Mouse (Mus musculus) layer of hippocampus, postnatal 25 days (tissue): ENCODE measurements at regions not wholly inside any gene's neighbourhood (a gene's known extent, or its start where the extent isn't known, plus 50 kb on each side); places are given as distances from the start of the nearest gene placed in this dataset.

Source experiments
- DNase-seq, 2 experiments: peaks; one replicate each; pipeline ENCODE4 v3.0.0; 2022; ENCODE audit warnings: mixed read lengths in 2 of 2, low spot score in 1 of 2; ENCODE audit errors: extremely low spot score in 1 of 2

DNA sequence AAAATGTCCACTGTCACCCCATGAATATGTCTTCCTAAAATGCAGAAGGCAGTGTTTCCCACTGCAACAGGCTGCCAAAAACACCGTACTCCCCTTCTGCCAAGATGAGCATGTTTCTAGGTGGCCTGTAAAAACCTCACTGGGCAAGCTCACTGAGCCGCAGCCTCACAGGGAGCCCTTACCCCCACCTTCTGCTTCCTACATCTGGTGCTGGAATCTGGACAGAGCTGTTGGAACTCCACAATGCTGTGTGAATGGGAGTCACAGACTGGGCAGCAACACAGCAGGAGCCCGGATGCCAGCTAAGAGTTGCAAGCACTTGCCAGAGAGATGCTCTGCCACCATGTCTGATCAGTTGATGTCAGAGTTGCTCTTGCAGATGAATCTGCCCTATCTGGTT, 230.6 kb downstream of the Cbln4 start:
- DNase-seq = no peak

DNA sequence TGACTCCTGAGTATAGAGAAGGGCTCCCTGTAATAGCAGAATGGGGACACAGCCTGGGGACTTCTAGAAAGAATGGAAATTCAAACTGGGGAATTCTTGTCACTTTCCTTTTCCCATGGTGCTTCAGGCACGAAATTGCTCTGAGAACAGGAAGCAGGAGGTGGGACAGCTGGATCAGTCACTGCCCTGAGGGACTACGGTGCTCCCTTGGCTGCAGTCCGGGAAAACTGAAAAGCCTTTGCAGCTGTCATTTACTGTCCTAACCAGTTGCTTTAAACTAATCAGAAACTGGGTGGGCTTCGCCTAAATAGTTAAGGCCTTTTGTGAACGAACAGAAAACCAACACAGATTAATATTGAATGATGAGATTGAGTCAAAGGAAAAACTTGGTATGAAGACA, 237.9 kb downstream of the Cbln4 start:
- DNase-seq = no peak

DNA sequence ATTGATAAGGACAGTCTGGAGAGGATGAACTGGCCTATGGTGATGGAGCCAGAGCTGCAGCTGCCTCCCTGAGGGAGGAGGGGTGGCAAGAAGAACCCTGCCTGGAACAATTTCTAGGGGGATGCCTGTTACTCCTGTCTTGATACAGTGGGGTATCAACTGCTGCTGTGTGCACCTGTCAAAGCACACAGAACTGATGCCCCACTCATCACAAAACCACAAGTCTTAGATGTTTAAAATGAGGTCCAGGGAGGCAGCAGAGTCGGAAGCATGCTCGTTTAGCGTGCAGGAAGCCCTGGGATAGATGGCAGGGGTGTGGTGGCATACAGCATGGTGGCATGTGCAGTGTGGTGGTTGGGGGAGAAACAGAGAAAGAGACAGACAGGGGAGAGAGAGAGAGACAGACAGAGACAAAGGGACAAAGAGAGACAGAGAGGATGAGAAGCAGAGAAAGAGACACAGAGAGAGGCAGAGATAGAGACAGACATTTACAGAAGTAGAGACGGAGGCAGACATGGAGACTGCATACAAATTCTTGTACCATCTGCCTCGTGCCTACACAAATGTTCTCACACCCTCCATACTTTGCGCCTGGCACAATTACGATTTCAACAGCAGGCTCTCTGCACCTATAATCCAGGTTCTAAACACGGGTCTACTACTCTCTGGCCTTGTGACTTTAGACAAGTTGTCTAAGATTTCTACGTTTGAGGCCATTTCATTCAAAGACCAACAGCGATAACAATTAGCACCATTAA, 242.6 kb downstream of the Cbln4 start:
- no peak for DNase-seq

DNA sequence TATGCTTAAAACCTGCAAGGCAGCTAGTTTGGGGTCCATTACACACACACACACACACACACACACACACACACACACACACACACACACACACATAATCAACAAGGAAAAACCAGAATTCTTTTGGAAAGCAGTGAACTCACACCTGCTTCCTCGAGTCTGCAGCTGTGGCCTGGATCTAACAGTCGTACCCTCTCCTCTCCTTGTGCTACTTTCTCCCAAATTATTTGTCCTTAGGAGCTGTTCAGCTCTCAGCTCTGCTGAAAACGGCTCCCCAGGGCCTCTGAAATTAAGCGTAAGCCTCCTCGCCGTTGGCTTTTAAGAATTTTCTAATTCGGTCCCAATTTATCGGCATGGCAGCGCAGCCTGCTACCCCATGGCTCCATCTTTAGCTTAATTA, 243.9 kb downstream of the Cbln4 start:
- DNase-seq = no peak

DNA sequence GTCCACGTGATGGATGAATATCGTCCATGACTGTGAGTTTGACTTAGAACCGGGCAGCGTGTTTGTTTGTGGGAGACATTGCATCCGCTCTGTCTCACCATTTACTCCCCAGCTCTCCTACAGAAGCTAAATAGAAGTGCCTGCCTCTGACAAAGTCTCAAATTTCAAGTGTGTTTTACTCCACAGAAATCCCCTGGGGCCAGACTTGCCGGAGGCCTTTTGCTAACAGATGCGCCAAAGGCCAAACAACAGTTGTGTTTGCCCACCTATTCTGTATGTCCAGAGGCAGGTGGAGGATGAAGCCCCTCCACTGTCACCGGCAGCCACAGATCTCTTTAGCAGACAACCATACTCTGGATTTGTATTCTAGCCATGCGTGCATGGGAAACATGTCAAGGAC, 252.6 kb downstream of the Cbln4 start:
- DNase-seq = no peak

DNA sequence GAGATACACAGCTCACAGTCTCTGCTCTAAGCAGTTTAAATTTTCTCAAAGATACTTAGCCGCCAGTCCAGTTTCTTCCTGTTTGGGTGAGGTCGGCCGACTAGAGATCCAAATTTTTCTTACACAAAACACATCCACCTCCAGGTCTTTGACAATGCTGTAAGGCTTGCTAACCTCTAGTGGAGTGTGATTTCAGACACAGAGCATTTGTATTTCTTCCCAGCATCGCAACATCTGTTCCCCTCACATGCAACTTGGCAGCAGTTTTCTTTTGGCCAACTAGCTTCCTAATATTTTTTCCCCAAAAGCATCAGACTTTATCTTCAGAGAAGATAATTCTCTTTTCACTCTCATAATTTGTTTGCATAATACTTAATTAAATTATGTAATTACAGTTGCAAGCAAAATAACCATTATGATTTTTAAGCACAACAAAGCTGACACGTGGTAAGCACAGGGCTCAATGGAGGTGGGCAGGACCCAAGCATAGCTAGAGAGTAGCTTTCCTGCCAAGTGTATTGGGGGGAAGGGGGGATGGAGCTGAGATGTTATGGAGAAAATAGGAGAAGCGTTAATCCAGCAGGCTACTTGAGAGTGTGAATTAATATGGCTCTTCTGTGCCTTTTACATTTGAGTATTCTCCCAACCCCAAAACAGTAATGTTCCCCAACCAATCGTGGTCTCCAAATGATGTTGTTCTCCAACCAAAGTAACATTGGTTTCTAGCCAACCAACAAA, 276.9 kb downstream of the Cbln4 start:
- no peak for DNase-seq

DNA sequence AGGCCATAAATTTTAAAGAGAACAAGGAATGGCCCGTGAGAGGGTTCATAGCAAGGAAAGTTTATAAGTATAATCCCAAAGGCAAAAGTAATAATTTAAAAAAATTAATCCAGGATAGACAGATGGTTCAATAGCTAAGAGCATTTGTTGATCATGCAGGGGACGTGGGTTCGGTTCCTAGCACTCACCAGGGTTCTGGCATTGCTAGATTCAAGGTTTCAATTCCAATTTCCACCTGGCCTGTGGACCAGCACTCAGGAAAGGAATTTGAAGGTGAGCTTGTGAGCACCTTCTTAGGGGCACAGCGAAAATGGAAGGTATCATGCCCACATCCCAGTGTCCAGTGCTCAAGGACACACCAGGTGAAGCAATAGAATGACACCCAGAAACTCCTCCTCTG, 278.2 kb downstream of the Cbln4 start:
- no peak for DNase-seq

DNA sequence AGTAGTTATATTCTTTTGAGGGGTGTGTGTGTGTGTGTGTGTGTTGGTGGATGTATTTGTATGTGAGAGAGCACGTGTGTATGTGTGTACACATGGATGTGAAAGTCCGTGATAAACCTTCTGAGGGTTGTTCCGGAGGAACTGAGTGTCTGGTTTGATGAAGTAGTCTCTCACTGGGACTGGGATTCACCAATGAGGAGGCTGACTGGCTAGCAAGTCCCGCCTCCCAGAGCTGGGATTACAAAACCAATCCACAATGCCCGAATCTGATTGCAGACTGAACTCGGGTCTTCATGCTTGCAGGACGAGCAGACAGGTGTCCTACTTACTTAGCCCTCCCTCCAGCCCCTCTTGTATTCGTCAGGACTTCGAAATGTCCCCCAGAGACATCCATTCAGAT, 289.8 kb downstream of the Cbln4 start:
- no peak for DNase-seq

DNA sequence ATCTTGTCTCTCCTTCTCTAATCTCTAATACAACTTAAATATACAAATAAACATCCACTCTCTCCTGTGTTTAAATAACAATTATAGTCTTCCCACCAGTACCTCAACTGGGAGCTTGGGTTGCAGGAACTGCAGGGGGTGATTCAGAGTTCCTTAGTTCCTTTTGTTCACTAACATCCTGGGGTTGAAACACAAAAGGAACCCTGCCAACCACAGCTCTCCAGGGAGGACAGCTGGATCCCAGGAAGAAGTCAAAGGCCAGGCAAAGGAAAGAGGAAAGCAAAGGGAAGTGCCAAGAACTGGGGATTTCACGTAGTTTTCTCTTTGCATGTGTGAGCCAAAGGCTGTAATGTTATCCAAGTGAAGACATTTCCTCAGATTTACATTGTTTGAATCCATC, 296.1 kb downstream of the Cbln4 start:
- DNase-seq = no peak

DNA sequence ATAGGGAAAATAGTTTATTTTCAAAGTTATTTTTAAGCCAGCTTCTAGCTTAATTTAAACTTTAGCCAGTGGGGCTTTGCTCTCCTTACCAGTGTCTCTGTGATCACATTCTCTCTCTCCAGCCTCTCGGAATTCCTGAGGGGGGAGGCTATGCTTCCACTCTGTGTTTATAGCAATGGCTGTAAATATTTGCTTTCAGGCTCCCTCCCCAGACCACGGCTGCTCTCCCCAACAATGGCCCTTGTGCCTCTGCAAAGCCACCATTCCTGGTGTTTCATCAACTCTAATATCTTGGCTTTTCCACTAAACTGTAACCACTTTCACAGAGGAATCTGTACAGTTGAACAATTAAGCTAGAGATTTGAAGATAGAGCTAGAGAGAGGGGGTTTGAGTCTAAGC, 300.2 kb downstream of the Cbln4 start:
- no peak for DNase-seq

DNA sequence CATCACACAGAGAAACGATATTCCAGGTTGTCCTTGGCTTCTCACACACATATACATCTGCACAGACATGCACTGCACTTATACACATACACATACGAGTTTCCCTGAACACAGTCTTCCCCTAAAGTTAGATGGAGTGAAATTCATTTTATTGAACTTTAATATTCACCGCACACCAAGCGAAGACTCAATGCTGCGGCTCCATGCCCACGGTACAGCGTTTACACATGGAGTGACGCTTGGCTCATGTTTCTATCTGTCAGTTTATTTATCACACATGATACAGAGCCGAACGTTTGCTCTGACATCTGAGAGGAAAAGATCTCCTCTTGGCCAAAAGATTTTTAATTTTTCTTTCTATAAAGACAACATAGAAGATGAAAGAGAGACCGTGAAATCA, 300.6 kb downstream of the Cbln4 start:
- no peak for DNase-seq

DNA sequence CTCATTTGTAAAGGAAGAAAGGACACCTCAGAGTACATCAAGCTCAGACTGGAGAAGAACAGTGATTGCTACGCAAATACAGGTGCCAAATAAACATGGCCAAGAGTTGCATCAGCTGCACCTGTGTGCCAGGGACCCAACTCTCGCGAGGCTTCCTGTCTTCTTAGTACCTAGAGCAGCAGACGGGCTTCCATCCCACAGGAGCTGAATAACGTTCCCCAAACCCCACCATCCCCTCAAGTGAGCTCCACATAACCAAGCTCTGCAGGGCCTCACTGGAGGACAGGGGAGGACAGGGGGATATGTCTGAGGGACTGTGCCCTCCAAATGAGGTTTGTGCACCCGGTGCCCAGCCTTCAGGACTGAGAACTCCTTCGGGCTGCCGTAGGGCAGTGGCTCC, 305.5 kb downstream of the Cbln4 start:
- DNase-seq = no peak

DNA sequence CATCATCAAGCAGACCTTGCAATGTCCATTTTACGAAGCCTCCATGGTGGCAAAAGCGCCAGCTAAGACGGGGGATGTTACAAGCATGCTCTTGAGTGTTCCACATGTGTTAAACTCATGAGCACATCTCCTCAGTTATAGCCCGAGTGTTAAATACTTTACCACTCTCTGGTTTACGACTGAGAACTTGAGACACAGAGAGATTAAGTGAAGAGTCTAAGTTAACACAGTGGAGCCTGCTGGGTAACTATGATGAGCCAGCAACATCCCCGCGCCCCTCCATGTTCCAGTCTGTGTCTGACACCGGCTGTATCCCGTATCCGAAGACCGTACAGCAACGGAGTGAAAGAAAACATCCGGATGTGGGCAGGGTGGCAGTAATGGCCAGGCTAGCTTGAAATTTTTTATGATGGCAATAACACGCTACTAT, 308.2 kb downstream of the Cbln4 start:
- no peak for DNase-seq

DNA sequence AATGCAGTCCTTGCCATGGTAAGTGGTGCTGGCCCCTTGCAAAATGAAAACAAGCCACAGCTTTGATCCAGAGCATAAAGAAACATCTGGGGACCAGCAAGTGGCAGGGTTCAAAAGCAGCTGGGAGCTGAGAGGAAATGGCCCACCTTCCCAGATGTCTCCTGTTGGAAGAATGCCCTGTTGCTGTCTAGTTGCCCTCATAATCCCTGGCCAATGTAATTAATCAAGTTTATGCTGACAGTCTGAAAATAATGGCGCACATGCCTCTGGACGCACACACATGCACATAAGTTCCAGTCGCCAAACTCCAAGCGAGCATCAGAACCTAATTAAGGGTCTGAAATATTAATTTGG, 308.7 kb downstream of the Cbln4 start:
- no peak for DNase-seq

DNA sequence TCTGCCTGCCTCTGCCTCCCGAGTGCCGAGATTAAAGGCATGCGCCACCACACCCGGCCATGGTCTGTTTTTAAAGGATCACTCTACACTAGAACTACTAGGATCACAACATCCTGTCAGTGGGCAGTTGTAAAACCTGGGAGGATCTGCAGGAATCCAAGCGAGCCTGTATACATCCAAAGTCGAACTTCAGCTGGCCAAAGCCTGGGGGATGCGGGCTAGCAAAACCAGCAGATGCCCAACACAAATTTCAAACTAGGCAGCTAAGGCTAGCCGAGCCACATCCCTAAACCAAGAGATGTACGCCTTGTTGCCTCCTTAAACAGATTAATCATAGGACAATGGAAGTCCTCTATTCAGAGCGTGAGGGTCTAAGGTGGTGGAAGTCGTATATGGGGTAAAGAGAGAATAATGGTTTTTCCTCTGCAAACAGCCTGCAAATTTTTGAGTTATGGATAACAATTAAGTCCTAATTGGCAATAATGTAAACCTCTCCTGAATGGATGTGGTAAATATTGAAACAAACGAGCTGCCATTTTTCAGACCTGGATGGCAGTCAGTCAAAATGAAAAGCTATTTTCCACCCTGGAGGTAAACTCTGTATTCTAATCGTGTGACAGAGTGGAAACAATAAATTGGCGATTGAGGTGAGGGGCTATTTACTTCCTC, 309.2 kb downstream of the Cbln4 start:
- DNase-seq = no peak

DNA sequence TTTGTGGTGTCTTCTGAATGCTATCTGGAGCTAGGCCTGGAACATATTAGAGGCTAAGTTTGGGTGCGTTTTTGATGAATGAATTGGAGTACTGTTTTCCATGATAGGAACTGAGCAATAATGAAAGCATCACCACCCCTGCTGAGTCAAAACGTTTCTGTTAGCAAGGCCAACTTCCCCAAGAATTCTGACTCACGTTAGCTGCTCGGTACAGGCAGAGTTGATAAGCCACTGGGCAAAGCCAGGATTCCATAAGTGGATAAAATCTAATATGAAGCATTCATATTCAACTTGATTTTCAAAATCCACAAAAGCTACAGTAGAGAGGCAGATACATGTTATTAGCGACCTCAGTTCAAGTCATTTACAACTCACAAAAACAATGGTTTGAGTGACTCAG, 324.0 kb downstream of the Cbln4 start:
- DNase-seq = no peak

DNA sequence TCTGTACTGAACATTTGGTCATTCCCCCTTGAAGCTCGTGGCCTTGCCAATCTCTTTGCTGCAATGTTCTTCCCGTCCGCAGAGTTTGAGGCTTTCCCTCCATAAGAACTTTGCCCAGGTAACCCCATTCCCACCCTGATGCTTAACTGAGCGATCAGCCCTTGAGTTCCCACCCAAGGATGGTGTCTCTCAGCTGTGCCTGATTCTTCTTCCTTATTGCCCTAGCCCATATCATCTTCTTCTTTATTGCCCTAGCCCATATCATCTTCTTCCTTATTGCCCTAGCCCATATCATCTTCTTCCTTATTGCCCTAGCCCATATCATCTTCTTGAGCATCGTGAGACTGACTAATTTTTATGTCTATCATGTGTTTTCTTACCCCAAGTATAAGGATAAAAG, 324.4 kb downstream of the Cbln4 start:
- DNase-seq = no peak

DNA sequence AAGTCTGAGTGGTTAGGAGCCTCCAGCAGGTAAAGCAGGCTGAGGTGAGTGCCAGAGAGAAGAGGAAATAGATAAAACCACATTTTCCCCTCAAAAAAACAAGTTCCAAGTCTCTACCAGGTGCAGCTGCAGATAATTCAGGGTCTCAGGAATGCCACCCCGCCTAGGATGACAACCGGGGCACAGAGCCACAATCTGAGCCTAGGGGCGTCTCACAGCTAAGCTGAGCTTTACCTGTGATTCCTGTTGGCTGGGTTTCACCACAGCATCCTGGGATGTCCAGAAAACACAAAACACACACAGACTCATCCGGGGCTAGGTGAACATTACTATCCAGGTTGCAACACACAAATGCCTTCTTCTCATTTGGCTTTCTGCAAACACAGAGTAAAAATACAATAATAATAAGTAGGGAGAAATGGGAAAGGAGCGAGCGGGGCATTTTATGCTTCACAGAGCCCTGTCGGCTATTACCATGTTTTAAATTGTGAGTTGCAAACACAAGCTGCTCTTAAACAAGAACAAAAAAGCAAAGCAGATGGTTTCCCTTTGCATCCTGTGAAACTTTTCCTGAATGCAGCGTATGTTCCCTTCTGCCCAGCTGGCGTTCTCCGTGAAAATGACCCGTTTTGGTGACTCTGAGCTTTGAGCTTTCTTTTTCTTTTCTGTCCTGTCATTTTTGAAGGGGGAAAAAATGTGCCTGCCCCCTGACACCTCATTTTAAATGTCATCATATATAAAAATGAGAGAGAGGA, 330.3 kb downstream of the Cbln4 start:
- peak in 1 of 2 experiments; percentile 19 for DNase-seq

DNA sequence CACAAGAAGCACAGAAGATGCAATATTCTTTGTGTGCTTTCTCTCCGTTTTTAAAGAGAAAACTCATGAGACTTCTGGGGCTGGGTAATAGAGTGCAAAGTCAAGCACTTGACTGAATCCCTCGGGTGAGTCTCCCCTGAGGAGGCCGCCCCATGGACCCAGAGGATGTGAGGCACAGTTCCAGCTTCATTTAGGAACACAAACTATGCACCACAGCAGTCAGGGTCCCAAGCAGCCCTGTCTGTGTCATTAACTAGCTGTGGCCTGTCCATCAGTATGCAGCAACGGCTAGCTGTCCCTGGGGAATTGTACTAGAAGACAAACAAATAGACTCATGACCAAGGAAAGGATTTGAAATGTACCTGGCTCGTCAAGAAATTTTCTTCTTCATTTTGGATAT, 349.7 kb downstream of the Cbln4 start:
- DNase-seq = no peak

DNA sequence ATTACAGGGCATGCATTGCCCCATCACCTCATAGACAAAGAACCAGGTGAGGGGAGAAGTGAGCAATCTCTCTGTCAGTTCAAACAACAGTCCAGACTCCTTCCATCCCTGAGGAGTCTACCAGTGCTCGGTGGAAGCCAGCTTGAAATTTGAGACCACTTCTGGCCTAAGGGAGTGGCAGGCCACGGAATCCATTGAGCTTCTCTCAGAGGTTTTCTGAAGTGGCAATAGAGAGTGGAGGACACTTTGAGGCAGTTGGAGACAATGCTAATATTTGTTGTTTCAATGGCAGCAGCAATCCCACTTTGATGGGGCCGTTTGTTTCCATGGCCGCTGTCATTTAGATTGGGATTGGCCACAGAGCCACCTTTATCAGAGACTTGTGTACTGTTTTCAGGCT, 352.5 kb downstream of the Cbln4 start:
- DNase-seq = no peak

DNA sequence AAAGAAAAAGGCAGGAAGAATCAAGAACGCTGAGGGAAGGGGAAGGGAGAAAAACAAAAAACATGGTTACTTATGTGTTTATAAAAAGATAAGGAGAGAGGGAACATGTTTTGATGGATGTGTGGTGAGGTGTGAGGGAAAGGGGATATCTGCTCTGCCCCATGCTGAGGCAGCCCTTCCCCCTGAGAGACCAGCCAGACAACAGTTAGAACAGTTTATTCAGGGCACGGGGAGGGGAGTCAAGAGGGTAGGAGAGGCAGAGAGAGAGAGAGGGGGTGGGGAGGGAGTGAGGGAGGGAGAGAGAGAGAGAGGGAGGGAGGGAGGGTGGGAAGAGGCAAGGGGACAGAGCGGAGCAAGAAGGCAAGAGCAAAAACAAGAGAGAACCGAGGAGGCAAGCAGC, 354.2 kb downstream of the Cbln4 start:
- no peak for DNase-seq
